Mouse (Mus musculus): Measurements from ENCODE around the gene Smurf2. TPM values are rescaled to one million over a fixed set of nuclear protein-coding genes. Genes with fewer than 3 reads are reported as not detected.
A peak's percentile ranks its signal among the peaks of the same experiment; 100 is the strongest.
"Not testable (repeated sequence)": the region's sequence is repeated elsewhere in the genome, so short reads cannot be mapped to it uniquely, and the experiment has no call there.

Smurf2 gene
- polyA plus RNA-seq, 1 experiment: 13.7 TPM

- Histone ChIP-seq H3K4me3 (ENCODE audit: insufficient read depth, low read length) (no peak overlapping the region), H3K27ac (ENCODE audit: insufficient read depth, low read length) (no peak overlapping the region), H3K4me1 (ENCODE audit: control insufficient read depth, insufficient read depth, low read length) (0 out of 2 replicates have a peak, but pooled peaks cover 2% of the 10 kb centered on the region)
- TF ChIP-seq POLR2A (IDR thresholded peaks at IDR 0.05; ENCODE audit: extremely low read depth, insufficient read depth, low read length): no peak
- no peak for TF ChIP-seq CTCF (IDR thresholded peaks at IDR 0.05; ENCODE audit: extremely low read depth, insufficient read depth, low read length)
Observed at GRCm38 (mm10) chr11:106793846-106794245, 126.7 kb downstream of the Smurf2 start.

DNA sequence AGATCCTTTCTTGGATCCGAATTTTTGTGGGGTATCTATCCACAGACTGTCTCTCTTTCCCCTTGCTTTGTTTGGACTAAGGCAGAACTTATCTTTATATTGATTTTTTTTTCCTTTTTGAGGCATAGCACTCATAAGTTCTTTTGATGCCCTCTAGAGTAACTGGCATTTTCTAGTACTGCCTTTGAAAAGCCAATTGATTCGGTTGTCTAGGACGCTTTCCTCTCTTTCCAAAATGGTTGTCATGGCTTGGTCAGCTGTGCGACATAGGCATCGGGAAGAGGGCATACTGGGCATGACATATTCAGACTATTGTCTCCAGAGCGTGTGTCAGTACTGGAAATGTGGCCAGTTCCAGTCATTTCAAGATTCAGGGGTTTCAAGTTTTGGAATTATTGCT lies 130.9 kb downstream of the Smurf2 start:
- peak overlapping the region; percentile 68 for H3K4me3 ChIP-seq (ENCODE audit: insufficient read depth, low read length)
- peak overlapping the region; percentile 45; the same call in 1 of the 2 replicates for H3K27ac ChIP-seq (ENCODE audit: insufficient read depth, low read length)
- 0 out of 2 replicates have a peak, but pooled peaks cover 2% of the 10 kb centered on the region for H3K4me1 ChIP-seq (ENCODE audit: control insufficient read depth, insufficient read depth, low read length)
- TF ChIP-seq POLR2A (IDR thresholded peaks at IDR 0.05; ENCODE audit: extremely low read depth, insufficient read depth, low read length) (no peak), CTCF (IDR thresholded peaks at IDR 0.05; ENCODE audit: extremely low read depth, insufficient read depth, low read length) (no peak)

DNA sequence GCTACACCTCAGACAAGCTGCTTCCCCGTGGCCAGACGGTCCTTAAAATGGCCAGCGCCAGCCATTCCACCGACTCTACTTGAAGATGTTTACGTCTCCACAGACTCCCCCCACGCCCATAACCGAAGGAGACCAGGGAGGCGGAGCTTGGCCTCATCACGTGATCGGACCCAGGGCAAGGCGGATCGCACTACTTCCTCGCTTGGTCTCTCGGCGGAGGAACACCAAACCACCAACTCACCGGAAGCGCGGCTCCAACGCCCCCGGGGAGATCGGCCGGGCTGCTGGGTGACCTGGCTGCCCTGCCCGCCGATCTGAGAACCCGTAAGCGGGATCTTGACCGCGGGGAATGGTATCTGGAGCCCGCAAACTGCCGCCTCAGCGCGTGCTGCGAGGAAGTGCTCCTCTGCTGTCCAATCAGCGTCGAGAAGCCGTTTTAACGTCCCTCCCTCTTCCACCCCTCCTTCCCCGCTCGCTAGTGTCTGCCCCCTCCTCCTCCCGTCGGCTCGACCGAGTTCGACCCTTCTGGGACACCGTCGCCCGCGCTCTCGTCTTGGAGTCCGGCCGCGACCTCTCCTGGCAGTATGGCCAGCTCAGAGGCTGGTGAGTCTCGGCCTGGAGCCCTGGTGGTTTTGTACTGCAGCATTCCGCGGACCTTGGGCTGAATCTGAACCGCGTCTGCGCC lies 131.6 kb downstream of the Smurf2 start, which contains the start of the genes Ddx5 and Cep95:
Gene Ddx5 (minus strand): TSS at position 411 of the 685 bp plus-strand sequence.
Gene Cep95 (plus strand): TSS at position 478 of the 685 bp plus-strand sequence.
- Histone ChIP-seq H3K4me1 (ENCODE audit: control insufficient read depth, insufficient read depth, low read length) (0 out of 2 replicates have a peak, but pooled peaks cover 2% of the 10 kb centered on the region), H3K27ac (ENCODE audit: insufficient read depth, low read length) (peak within 1 kb of the TSS; percentile 99), H3K4me3 (ENCODE audit: insufficient read depth, low read length) (peak within 1 kb of the TSS; percentile 68)
- TF ChIP-seq CTCF (IDR thresholded peaks at IDR 0.05; ENCODE audit: extremely low read depth, insufficient read depth, low read length) (no peak), POLR2A (IDR thresholded peaks at IDR 0.05; ENCODE audit: extremely low read depth, insufficient read depth, low read length) (peak; percentile 85)

- peak overlapping the region; percentile 99 for H3K27ac ChIP-seq (ENCODE audit: insufficient read depth, low read length)
- H3K4me1 ChIP-seq (ENCODE audit: control insufficient read depth, insufficient read depth, low read length): 0 out of 2 replicates have a peak, but pooled peaks cover 2% of the 10 kb centered on the region
- H3K4me3 ChIP-seq (ENCODE audit: insufficient read depth, low read length): peak overlapping the region; percentile 68
- TF ChIP-seq CTCF (IDR thresholded peaks at IDR 0.05; ENCODE audit: extremely low read depth, insufficient read depth, low read length): no peak
- TF ChIP-seq POLR2A (IDR thresholded peaks at IDR 0.05; ENCODE audit: extremely low read depth, insufficient read depth, low read length): peak; percentile 99
Observed at GRCm38 (mm10) chr11:106788026-106788774, 132.3 kb downstream of the Smurf2 start.

- H3K4me3 ChIP-seq (ENCODE audit: insufficient read depth, low read length): peak overlapping the region; percentile 68
- peaks cover 4% of the 10 kb centered on the region; the same call in 1 of the 2 replicates for H3K4me1 ChIP-seq (ENCODE audit: control insufficient read depth, insufficient read depth, low read length)
- peak overlapping the region; percentile 96 for H3K27ac ChIP-seq (ENCODE audit: insufficient read depth, low read length)
- TF ChIP-seq POLR2A (IDR thresholded peaks at IDR 0.05; ENCODE audit: extremely low read depth, insufficient read depth, low read length) (peak; percentile 53; the same call in 1 of the 2 replicates), CTCF (IDR thresholded peaks at IDR 0.05; ENCODE audit: extremely low read depth, insufficient read depth, low read length) (no peak)
Observed at GRCm38 (mm10) chr11:106787131-106788025, 133.1 kb downstream of the Smurf2 start.

DNA sequence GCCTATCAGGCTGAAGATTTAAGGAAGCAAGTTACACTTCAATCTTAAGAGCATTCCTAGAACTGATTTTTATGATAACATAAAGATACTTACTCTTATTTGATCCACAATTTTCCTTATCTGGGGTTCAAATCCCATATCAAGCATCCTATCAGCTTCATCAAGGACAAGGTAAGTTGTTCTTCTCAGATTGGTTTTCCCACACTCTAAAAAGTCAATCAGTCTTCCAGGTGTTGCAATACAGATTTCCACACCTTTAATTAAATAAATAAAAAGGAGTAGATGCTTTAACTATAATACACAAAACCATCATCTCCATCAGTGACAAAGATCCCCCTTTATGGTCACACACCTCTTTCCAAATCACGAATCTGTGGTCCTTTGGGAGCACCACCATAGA lies 135.5 kb downstream of the Smurf2 start:
- TF ChIP-seq POLR2A (IDR thresholded peaks at IDR 0.05; ENCODE audit: extremely low read depth, insufficient read depth, low read length) (no peak), CTCF (IDR thresholded peaks at IDR 0.05; ENCODE audit: extremely low read depth, insufficient read depth, low read length) (no peak)
- Histone ChIP-seq H3K27ac (ENCODE audit: insufficient read depth, low read length) (no peak overlapping the region), H3K4me1 (ENCODE audit: control insufficient read depth, insufficient read depth, low read length) (peaks cover 5% of the 10 kb centered on the region; the same call in 1 of the 2 replicates), H3K4me3 (ENCODE audit: insufficient read depth, low read length) (no peak overlapping the region)

DNA sequence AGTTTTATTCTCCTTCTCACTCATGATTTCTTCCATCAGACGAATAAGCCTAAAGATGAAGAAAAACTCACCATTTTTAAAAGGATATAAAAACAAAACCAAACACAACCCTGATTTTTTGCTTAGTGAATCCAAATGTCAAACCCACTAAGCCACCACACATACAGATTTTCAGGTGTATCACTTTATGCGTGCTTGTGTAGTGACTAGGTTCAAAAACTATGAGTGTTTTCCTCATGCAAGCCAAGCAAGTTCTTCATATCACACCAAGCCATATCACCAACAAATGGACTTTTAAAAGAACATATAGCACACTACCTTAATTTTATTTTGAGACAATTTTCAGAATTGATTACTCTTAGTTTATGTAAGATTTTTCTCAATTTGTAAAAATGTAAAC lies 136.0 kb downstream of the Smurf2 start:
- H3K27ac ChIP-seq (ENCODE audit: insufficient read depth, low read length): no peak overlapping the region
- peaks cover 3% of the 10 kb centered on the region; the same call in 1 of the 2 replicates for H3K4me1 ChIP-seq (ENCODE audit: control insufficient read depth, insufficient read depth, low read length)
- no peak for TF ChIP-seq POLR2A (IDR thresholded peaks at IDR 0.05; ENCODE audit: extremely low read depth, insufficient read depth, low read length)
- TF ChIP-seq CTCF (IDR thresholded peaks at IDR 0.05; ENCODE audit: extremely low read depth, insufficient read depth, low read length): no peak
- H3K4me3 ChIP-seq (ENCODE audit: insufficient read depth, low read length): no peak overlapping the region

GRCm38 (mm10) chr11:106782841-106783764 lies 137.4 kb downstream of the Smurf2 start:
- TF ChIP-seq POLR2A (IDR thresholded peaks at IDR 0.05; ENCODE audit: extremely low read depth, insufficient read depth, low read length) (0 out of 2 replicates have a peak, but pooled peaks have one; percentile 20), CTCF (IDR thresholded peaks at IDR 0.05; ENCODE audit: extremely low read depth, insufficient read depth, low read length) (no peak)
- Histone ChIP-seq H3K4me3 (ENCODE audit: insufficient read depth, low read length) (no peak overlapping the region), H3K27ac (ENCODE audit: insufficient read depth, low read length) (no peak overlapping the region), H3K4me1 (ENCODE audit: control insufficient read depth, insufficient read depth, low read length) (peaks cover 3% of the 10 kb centered on the region; the same call in 1 of the 2 replicates)

- not testable (repeated sequence) for H3K4me3 ChIP-seq (ENCODE audit: insufficient read depth, low read length); H3K4me1 ChIP-seq (ENCODE audit: control insufficient read depth, insufficient read depth, low read length); H3K27ac ChIP-seq (ENCODE audit: insufficient read depth, low read length)
Observed at GRCm38 (mm10) chr11:106782271-106782670, 138.2 kb downstream of the Smurf2 start.

Data from cortical plate, adult 2 months (tissue).